Mouse (Mus musculus) midbrain, embryonic 16.5 days (tissue): Measurements from ENCODE around the gene Tuba8. TPM values are rescaled to one million over a fixed set of nuclear protein-coding genes. Genes with fewer than 3 reads are reported as not detected.

Source experiments
- ATAC-seq: fragments of 200-750 bp; cut with Nextera tagmentation; 2 replicates; pipeline ENCODE4 v1.8.0; 2017; ENCODE audit warnings: moderate TSS enrichment
- H3K27ac ChIP-seq: fragments of 300-500 bp; sonication (generic); 2 replicates; pipeline ENCODE4 v1.5.1; 2014; ENCODE audit warnings: mild to moderate bottlenecking, low read length, mixed read lengths
- H3K27me3 ChIP-seq: fragments of 300-500 bp; sonication (generic); 2 replicates; pipeline ENCODE4 v1.6.1; 2014; ENCODE audit warnings: low read depth, low read length, mixed read lengths; ENCODE audit not compliant: control insufficient read depth, insufficient read depth
- H3K36me3 ChIP-seq: fragments of 300-500 bp; sonication (generic); 2 replicates; pipeline ENCODE4 v1.6.1; 2014; ENCODE audit warnings: mild to moderate bottlenecking, low read length, moderate library complexity, mixed read lengths; ENCODE audit not compliant: control insufficient read depth, insufficient read depth
- H3K4me1 ChIP-seq: fragments of 300-500 bp; sonication (generic); 2 replicates; pipeline ENCODE4 v1.6.1; 2014; ENCODE audit warnings: mild to moderate bottlenecking, low read length, mixed read lengths; ENCODE audit not compliant: control insufficient read depth, insufficient read depth
- H3K4me2 ChIP-seq: fragments of 300-500 bp; sonication (generic); 2 replicates; pipeline ENCODE4 v1.6.1; 2014; ENCODE audit warnings: mild to moderate bottlenecking, low read length, mixed read lengths
- H3K4me3 ChIP-seq: fragments of 300-500 bp; sonication (generic); 2 replicates; pipeline ENCODE4 v1.5.1; 2014; ENCODE audit warnings: low read depth, mild to moderate bottlenecking, low read length, moderate library complexity, mixed read lengths
- H3K9ac ChIP-seq: fragments of 300-500 bp; sonication (generic); 2 replicates; pipeline ENCODE4 v1.6.1; 2014; ENCODE audit warnings: low read depth, low read length, mixed read lengths
- H3K9me3 ChIP-seq: fragments of 300-500 bp; sonication (generic); replicated peaks from 2 replicates; pipeline ENCODE4 v1.6.1; 2014; ENCODE audit warnings: mild to moderate bottlenecking, low read length, mixed read lengths; ENCODE audit not compliant: control insufficient read depth, poor library complexity, severe bottlenecking
- WGBS: fragments of 180-500 bp; shearing (Covaris S2); extraction: QIAGEN DNeasy Blood & Tissue Kit; methylation state at CpG from one replicate; pipeline ENCODE4 v1.1.7; 2014; 5-methylcytosine and 5-hydroxymethylcytosine counted together
- polyA plus RNA-seq: library from polyadenylated mRNA; unstranded; fragments of >200 nt; fragmentation: Nextera tagmentation; extraction: Ambion mirVana; gene quantifications from 2 replicates; pipeline ENCODE4 v1.2.1, GENCODE M21; 2015

Gene Tuba8
- polyA plus RNA-seq, 1 experiment from 2014 or later, result 1.3 TPM

DNA sequence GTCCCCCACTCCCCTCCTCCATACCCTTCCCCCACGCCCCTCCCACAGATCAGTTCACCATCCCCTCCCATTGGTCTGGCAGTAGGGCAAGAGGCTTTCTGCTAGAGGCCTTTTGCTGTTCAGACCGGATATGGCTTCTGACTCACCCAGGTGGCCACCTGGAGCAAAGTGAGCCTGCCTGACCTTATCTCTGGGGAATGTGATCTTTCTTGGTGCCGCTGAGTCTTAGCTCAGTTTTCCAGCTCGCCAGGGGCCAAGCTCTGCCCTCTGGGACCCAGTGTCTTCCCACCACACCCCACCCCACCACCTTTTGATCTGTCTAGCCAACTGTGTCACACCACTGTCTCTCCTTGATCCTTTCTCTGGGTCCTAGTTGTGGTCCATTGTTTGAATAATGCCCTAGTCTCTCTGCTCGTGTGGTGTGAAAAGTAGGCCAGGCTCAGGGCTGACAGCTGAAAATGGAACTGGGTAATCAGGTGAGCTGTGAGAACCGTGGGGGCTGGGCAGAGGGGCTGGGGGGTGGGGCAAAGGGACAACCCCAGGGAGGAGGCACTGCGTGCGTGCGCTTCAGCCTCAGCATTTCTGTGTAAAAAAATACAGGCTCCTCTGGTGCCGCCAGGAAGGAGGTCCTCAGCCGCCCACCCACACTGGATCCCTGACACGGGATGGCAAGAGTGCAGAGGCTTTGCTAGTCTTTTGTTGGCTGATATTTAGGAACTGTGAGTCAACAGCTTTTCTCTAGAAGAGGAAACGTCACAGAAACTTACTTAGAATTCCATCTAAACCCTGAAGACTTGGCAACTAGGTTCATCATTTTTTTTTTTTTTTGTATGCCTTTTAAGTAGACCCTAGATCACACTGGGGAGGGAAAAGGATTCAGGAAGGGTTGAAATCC is 16.2 kb upstream of the Tuba8 start:
- Histone ChIP-seq H3K27me3 (no peaks in the 10 kb centered on the region), H3K9me3 (no peaks in the 10 kb centered on the region), H3K9ac (no peak overlapping the region), H3K4me2 (no peak overlapping the region), H3K4me3 (no peak overlapping the region), H3K27ac (no peak overlapping the region), H3K36me3 (peaks cover 16% of the 10 kb centered on the region), H3K4me1 (no peaks in the 10 kb centered on the region)
- 36% methylated on average over 13 of the region's 13 CpGs for WGBS
- ATAC-seq, result no peak

GRCm38 (mm10) chr6:121194956-121195731 is 15.4 kb upstream of the Tuba8 start:
- Histone ChIP-seq H3K4me3 (no peak overlapping the region), H3K9me3 (no peaks in the 10 kb centered on the region), H3K36me3 (peaks cover 13% of the 10 kb centered on the region), H3K27ac (no peak overlapping the region), H3K4me1 (no peaks in the 10 kb centered on the region), H3K4me2 (no peak overlapping the region), H3K27me3 (no peaks in the 10 kb centered on the region), H3K9ac (no peak overlapping the region)
- 80% methylated on average over 14 of the region's 14 CpGs for WGBS
- no peak for ATAC-seq

DNA sequence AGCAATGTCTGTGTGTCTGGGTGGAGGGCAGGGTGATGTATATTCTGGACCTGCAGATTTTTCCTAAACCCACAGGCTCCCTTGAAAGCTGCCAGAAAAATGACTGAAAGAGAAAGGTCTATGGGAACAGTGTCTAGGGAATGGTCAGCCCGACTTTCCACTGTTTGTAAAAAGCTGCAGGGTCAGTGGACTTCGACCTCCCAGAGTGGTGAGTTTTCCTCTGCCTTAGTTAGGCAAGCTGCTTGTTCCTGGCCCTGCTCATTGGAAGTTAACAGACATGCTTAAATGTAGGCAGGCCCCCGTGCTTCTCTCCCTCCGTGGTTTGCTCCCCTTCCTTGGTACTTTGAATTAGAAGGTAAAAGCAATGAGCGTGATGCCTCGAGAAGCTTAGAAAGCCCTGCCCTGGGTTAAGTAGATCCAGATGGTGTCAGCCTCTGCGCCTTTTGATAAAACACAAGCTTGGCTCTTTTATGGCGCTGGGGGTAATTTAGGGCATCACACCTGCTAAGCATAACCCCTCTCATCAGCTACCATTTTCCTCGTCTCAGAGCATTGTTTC is 12.6 kb upstream of the Tuba8 start:
- WGBS, result 69% methylated on average over 9 of the region's 9 CpGs
- H3K4me2 ChIP-seq, result no peak overlapping the region

GRCm38 (mm10) chr6:121200458-121200857 is 10.0 kb upstream of the Tuba8 start:
- H3K9ac ChIP-seq, result no peak overlapping the region
- WGBS, result 90% methylated on average over 3 of the region's 4 CpGs
- H3K4me2 ChIP-seq, result no peak overlapping the region
- no peak overlapping the region for H3K27ac ChIP-seq
- H3K27me3 ChIP-seq, result no peaks in the 10 kb centered on the region
- no peaks in the 10 kb centered on the region for H3K4me1 ChIP-seq
- ATAC-seq, result no peak
- H3K4me3 ChIP-seq, result no peak overlapping the region
- peaks cover 3% of the 10 kb centered on the region; the same call in 1 of the 2 replicates for H3K36me3 ChIP-seq
- no peaks in the 10 kb centered on the region for H3K9me3 ChIP-seq

More for the DNA sequence above, 12.6 kb upstream of the Tuba8 start:
- H3K9ac ChIP-seq, result no peak overlapping the region
- no peaks in the 10 kb centered on the region for H3K27me3 ChIP-seq
- no peak overlapping the region for H3K4me3 ChIP-seq
- peaks cover 11% of the 10 kb centered on the region for H3K36me3 ChIP-seq
- H3K4me1 ChIP-seq, result no peaks in the 10 kb centered on the region
- no peaks in the 10 kb centered on the region for H3K9me3 ChIP-seq
- H3K27ac ChIP-seq, result no peak overlapping the region
- ATAC-seq, result no peak

GRCm38 (mm10) chr6:121202026-121202425 is 8.5 kb upstream of the Tuba8 start:
- Histone ChIP-seq H3K4me3 (no peak overlapping the region), H3K9me3 (no peaks in the 10 kb centered on the region), H3K4me1 (no peaks in the 10 kb centered on the region), H3K4me2 (no peak overlapping the region), H3K9ac (no peak overlapping the region), H3K27me3 (no peaks in the 10 kb centered on the region), H3K27ac (no peak overlapping the region), H3K36me3 (0 out of 2 replicates have a peak, but pooled peaks cover 3% of the 10 kb centered on the region)
- 83% methylated on average over 5 of the region's 5 CpGs for WGBS
- ATAC-seq, result no peak

GRCm38 (mm10) chr6:121206481-121206880 is 4.0 kb upstream of the Tuba8 start:
- ATAC-seq, result no peak
- no peak overlapping the region for H3K9ac ChIP-seq
- H3K27me3 ChIP-seq, result peaks cover 2% of the 10 kb centered on the region; the same call in 1 of the 2 replicates
- no peak overlapping the region for H3K4me2 ChIP-seq
- H3K4me3 ChIP-seq, result no peak overlapping the region
- peaks cover 10% of the 10 kb centered on the region; the same call in 1 of the 2 replicates for H3K4me1 ChIP-seq
- H3K9me3 ChIP-seq, result no peaks in the 10 kb centered on the region
- WGBS, result 89% methylated on average over 5 of the region's 5 CpGs
- no peak overlapping the region for H3K27ac ChIP-seq
- H3K36me3 ChIP-seq, result 0 out of 2 replicates have a peak, but pooled peaks cover 3% of the 10 kb centered on the region

- Histone ChIP-seq H3K9ac (no peak overlapping the region), H3K4me2 (no peak overlapping the region), H3K4me3 (no peak overlapping the region), H3K36me3 (no peaks in the 10 kb centered on the region), H3K27ac (no peak overlapping the region), H3K4me1 (peaks cover 12% of the 10 kb centered on the region; the same call in 1 of the 2 replicates), H3K9me3 (no peaks in the 10 kb centered on the region), H3K27me3 (peaks cover 2% of the 10 kb centered on the region)
- no peak for ATAC-seq
- 79% methylated on average over 2 of the region's 2 CpGs for WGBS
Observed at GRCm38 (mm10) chr6:121209584-121209983, 912 bp upstream of the Tuba8 start.

- H3K27ac ChIP-seq, result no peak overlapping the region
- H3K9ac ChIP-seq, result peak overlapping the region; percentile 71
- WGBS, result 2% methylated on average over 12 of the region's 12 CpGs
- H3K27me3 ChIP-seq, result peaks cover 2% of the 10 kb centered on the region
- H3K4me1 ChIP-seq, result peaks cover 12% of the 10 kb centered on the region; the same call in 1 of the 2 replicates
- peak overlapping the region; percentile 98 for H3K4me2 ChIP-seq
- no peaks in the 10 kb centered on the region for H3K9me3 ChIP-seq
- H3K4me3 ChIP-seq, result peak overlapping the region; percentile 53
- peak; percentile 38 for ATAC-seq
- no peaks in the 10 kb centered on the region for H3K36me3 ChIP-seq
Observed at GRCm38 (mm10) chr6:121210926-121211289, 412 bp downstream of the Tuba8 start.
